22 mouse cellular contexts compared by ENCODE assay signal in genomic region chr2:127787226-127787625, GRCm38 (mm10). TPM values are rescaled to one million over a fixed set of nuclear protein-coding genes. Genes with fewer than 3 reads are reported as not detected.
DNase-seq lines count a peak whose midpoint lies in the region; TF ChIP-seq lines count a peak whose summit lies in the region.
"Had no signal": no experiment of that assay in that cellular context is flagged by ENCODE, and none has a peak within 500 bp of the region (broad histone marks: within the 10 kb centered on the region; RNA-seq: fewer than 3 reads in every experiment).

No protein-coding gene starts in this region.

- DNase-seq in cerebellum, adult 9-10 months: peak; percentile 8
- DNase-seq in cerebellum, adult 11 months: no peak
- peak; percentile 83 for DNase-seq in heart, adult 11 months
- no peak for DNase-seq in heart, postnatal 36 days
- no peak for DNase-seq in testis, postnatal 10 days (ENCODE audit: low spot score)
- DNase-seq: adrenal gland, adult 8-10 months; adrenal gland, postnatal 14 days; adrenal gland, postnatal 36 days; cerebellum, adult 11-12 months; cerebellum, adult 2 months; cerebellum, postnatal 10 days; cerebellum, postnatal 25 days; forebrain, postnatal 0 days had no signal

- H3K27ac ChIP-seq in testis, adult 2 months (ENCODE audit: control insufficient read depth, insufficient read depth, low read depth, low read length): no peak overlapping the region
- H3K27ac ChIP-seq: embryonic facial prominence, embryonic 10.5 days; embryonic facial prominence, embryonic 12.5 days; forebrain, embryonic 13.5 days; forebrain, embryonic 15.5 days had no signal

- TF ChIP-seq POLR2A in testis, adult 2 months (IDR thresholded peaks at IDR 0.05; ENCODE audit: control insufficient read depth, low read depth, low read length): no peak

- no peak for TF ChIP-seq CTCF in testis, adult 2 months (IDR thresholded peaks at IDR 0.05; ENCODE audit: control insufficient read depth, insufficient read depth, insufficient replicate concordance, low read depth, low read length)

- no peaks in the 10 kb centered on the region for H3K27me3 ChIP-seq in testis, adult 2 months (ENCODE audit: control insufficient read depth, insufficient read depth, low read length)
- H3K27me3 ChIP-seq: embryonic facial prominence, embryonic 12.5 days; forebrain, embryonic 13.5 days; forebrain, embryonic 15.5 days had no signal

- H3K4me3 ChIP-seq in testis, adult 2 months (ENCODE audit: control insufficient read depth, low read depth, low read length): peak overlapping the region; percentile 53
- H3K4me3 ChIP-seq: embryonic facial prominence, embryonic 12.5 days; forebrain, embryonic 15.5 days had no signal

- H3K36me3 ChIP-seq in testis, adult 2 months (ENCODE audit: control insufficient read depth, insufficient read depth, low read length): peaks cover 1% of the 10 kb centered on the region
- H3K36me3 ChIP-seq: embryonic facial prominence, embryonic 10.5 days; embryonic facial prominence, embryonic 12.5 days; forebrain, embryonic 15.5 days had no signal

- peaks cover 4% of the 10 kb centered on the region for H3K4me1 ChIP-seq in testis, adult 2 months (ENCODE audit: control insufficient read depth, insufficient read depth, low read length)

- intact Hi-C loops in heart, postnatal 36 days (cut with DNase I): no loop called here

RNA-seq across cellular contexts. Expression of gene Nphp1, which starts 1.5 kb away (rescaled TPM):
- total RNA-seq in heart, postnatal 36 days (2021): 1 to 10 TPM; 7.6 to 9.0 TPM
- 535 and 575 TPM in 2 replicates for polyA plus RNA-seq in testis, adult 2 months (2012; rRNA removed)

RNA-seq across cellular contexts. Expression of gene Mtln, which starts 5.1 kb away (rescaled TPM):
- 10 to 100 TPM; 53.7 to 56.8 TPM for total RNA-seq in heart, postnatal 36 days (2021)
- polyA plus RNA-seq in testis, adult 2 months (2012; rRNA removed): 7.7 and 8.7 TPM in 2 replicates

RNA-seq across cellular contexts. Expression of gene Bub1, which starts 44.4 kb away (rescaled TPM):
- total RNA-seq in heart, postnatal 36 days (2021): under 1 TPM; 0.30 to 0.50 TPM
- 12.5 and 13.9 TPM in 2 replicates for polyA plus RNA-seq in testis, adult 2 months (2012; rRNA removed)

RNA-seq across cellular contexts. Expression of gene Acoxl, which starts 51.5 kb away (rescaled TPM):
- total RNA-seq in heart, postnatal 36 days (2021): not detected
- 0.07 and 0.14 TPM in 2 replicates for polyA plus RNA-seq in testis, adult 2 months (2012; rRNA removed)
- total RNA-seq: forebrain, postnatal 0 days had no signal
- polyA plus RNA-seq: C2C12; cerebellum, adult 2 months; cortical plate, adult 2 months; forebrain, embryonic 13.5 days had no signal

RNA-seq across cellular contexts. Expression of gene Mall, which starts 57.5 kb away (rescaled TPM):
- 1 to 10 TPM; 7.0 to 7.1 TPM for total RNA-seq in heart, postnatal 36 days (2021)
- polyA plus RNA-seq in testis, adult 2 months (2012; rRNA removed): 3.5 and 4.4 TPM in 2 replicates
- total RNA-seq: MEL had no signal
- polyA plus RNA-seq: activated CD4-positive, CD25-positive, alpha-beta regulatory T cell, adult 4 months; C2C12 had no signal

Comparison
In these comparisons a context has a peak if more than half of its experiments do, and no peak if none do; other contexts are left out.
1. DNase-seq: peak in cerebellum, adult 9-10 months (single experiment) and heart, adult 11 months (single experiment); none in cerebellum, adult 11 months (single experiment), heart, postnatal 36 days (0 of 2) and testis, postnatal 10 days (single experiment).